Mouse (Mus musculus) subcutaneous adipose tissue, adult 2 months (tissue): Measurements from ENCODE around the gene Exd1. TPM values are rescaled to one million over a fixed set of nuclear protein-coding genes. Genes with fewer than 3 reads are reported as not detected.

Experiments used
- polyA plus RNA-seq: library from polyadenylated mRNA; depleted of rRNA; stranded (reverse); fragments of >200 nt; gene quantifications from 2 replicates; pipeline ENCODE4 v1.2.3, GENCODE M21; 2012; ENCODE audit warnings: low replicate concordance; rRNA removed

The Exd1 gene
- 1.0 and 2.6 TPM in 2 replicates for polyA plus RNA-seq

DNA sequence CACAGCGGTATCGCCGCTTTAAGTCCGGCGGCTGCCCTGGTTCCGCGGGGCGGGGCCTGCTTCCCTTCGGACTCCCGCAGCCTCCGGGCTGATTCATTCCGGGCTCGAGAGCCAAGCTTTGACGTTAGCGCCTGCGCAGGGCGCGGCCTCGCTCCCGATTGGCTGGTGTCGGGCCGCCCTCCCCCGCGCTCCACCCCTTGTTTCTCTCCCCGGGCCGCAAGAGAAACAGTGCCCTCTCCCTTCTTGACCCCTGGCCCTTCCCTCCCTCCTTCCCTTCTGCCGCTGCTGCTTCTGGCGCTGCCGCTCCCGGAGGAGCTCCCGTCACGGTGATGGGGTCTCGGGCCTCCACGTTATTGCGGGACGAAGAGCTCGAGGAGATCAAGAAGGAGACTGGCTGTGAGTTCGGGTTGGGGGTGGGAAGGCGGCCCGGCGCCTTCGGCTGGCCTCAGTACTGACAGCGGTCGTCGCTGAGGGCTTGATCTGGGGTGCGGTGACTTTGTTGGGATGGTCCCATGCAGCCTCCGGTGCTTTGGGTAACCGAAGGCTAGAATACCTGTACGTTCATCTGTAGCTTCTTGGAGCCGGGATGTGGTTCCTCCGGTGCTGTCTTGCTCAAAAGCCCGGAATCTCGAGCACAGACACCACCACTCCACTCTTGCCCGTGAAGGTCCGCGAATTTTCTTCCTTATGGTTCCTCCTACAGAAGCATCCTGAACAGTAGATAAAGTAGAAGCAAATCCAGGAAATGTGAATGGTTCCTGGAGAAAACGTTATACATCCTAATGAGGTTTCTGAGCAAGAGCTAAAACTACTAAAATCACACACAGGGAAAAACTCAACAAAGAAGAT, at the start of gene Exd1, which contains the start of gene Chp1:
Gene Exd1, minus strand, starts transcription at position 106 of the 849 bp plus-strand sequence.
Gene Chp1, plus strand, starts transcription at position 176 of the 849 bp plus-strand sequence.

DNA sequence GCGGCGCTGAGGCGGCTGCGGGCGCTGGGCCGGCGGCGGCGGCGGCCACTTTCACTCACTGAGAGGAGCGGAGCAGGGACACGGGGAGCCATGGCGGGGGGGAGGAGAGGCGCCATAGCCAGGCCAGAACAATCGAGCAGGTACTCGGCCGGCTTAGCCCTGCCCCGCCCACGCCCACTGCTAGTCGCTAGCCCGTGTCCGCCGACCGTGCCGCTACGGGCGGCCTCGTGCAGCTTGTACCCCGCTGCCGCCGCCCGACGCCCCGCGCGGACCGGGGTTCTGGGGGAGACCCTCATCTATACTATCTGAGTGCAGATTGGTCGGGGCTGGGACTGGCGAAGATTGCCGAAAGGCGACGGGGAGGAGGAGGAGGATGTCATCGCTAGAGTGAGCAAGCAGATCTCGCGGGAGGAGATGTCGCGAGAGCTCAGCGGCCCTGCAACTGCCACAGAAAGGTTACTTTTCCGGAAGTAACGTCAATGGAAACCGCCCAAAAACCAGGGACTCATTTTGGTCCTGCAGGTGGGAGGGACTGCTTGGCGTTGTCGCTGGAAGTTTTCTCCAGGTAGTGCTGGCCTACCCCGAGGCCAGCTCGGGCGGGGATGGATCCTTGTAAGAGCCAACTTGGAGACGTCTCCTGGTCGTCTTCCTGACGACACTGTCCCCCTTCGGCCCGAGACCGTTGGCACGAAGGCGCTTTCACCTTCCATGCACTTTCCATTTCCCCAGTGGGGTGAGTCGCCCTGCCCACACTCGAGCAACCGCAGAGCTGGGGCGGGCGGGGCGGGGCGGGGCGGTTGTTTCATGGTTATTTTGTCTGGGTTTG, 69.6 kb downstream of the Exd1 start, which contains the start of gene Ino80:
Gene Ino80, minus strand, starts transcription at position 117 of the 826 bp plus-strand sequence.

Other genes with a start within 250 kb of the Exd1 start
- gene Dll4, start 221.8 kb downstream of the Exd1 start, polyA plus RNA-seq: 29.0 and 61.0 TPM in 2 replicates
- 5.2 and 12.0 TPM in 2 replicates for gene Chac1, start 196.4 kb downstream of the Exd1 start, polyA plus RNA-seq
- gene Ino80, start 69.9 kb downstream of the Exd1 start, polyA plus RNA-seq: 8.3 and 11.0 TPM in 2 replicates
- gene Chp1, start 70 bp upstream of the Exd1 start, polyA plus RNA-seq: 210 and 560 TPM in 2 replicates
- gene Nusap1, start 70.7 kb upstream of the Exd1 start, polyA plus RNA-seq: 0.42 and 1.5 TPM in 2 replicates
- 2.9 and 5.1 TPM in 2 replicates for gene Oip5, start 70.8 kb upstream of the Exd1 start, polyA plus RNA-seq
- 7.3 and 9.0 TPM in 2 replicates for gene Ndufaf1, start 115.2 kb upstream of the Exd1 start, polyA plus RNA-seq
- gene Rtf1, start 127.4 kb upstream of the Exd1 start, polyA plus RNA-seq: 8.4 and 11.6 TPM in 2 replicates
- 3.4 and 4.1 TPM in 2 replicates for gene Itpka, start 194.7 kb upstream of the Exd1 start, polyA plus RNA-seq
- gene Ltk, start 212.8 kb upstream of the Exd1 start, polyA plus RNA-seq: 0.11 and 1.7 TPM in 2 replicates
- 16.6 and 25.9 TPM in 2 replicates for gene Rpap1, start 239.9 kb upstream of the Exd1 start, polyA plus RNA-seq